Mouse (Mus musculus) mouse embryonic stem cell (cell line): Measurements from ENCODE around the gene Dtl.
"Not testable (repeated sequence)": the region's sequence is repeated elsewhere in the genome, so short reads cannot be mapped to it uniquely, and the experiment has no call there.

Experiments
- in situ Hi-C, 2 experiments: fragments of 300-500 bp; cut with MboI; formaldehyde crosslinking; loops; 1 replicate in 1 of 2; 3 replicates in 1 of 2; pipeline ENCODE4 v1.14.3; 2019 to 2020; ENCODE audit warnings: low sequenced_read_pairs in 2 of 2, low pct_unique_long_range_greater_than_20kb in 1 of 2, mixed read lengths in 1 of 2; ENCODE audit not compliant: unreplicated experiment in 1 of 2

Dtl gene

DNA sequence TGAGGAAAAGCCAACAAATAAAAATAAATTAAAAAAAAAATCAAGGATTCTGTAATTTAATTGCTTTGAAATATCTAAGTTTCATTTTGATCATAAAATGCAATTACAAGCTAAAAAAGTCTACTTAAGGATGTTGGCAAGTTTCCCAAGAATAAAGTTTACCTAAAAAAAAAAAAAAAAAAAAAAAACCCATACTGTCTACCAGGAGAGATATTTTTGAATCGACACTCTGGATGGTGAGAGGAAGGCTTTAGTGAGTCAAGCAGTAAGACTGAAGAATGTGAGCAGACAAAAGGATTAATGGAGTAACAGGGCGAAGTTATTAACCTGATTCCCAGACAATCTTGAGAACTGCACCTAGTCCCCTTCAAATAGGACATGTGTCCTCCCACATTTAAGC lies 35.0 kb downstream of the Dtl start:
- in situ Hi-C loops, result loop anchor here in 1 of 2 experiments (10.0 kb wide), 1 partner anchor 175 kb away; no protein-coding TSS in a partner anchor

DNA sequence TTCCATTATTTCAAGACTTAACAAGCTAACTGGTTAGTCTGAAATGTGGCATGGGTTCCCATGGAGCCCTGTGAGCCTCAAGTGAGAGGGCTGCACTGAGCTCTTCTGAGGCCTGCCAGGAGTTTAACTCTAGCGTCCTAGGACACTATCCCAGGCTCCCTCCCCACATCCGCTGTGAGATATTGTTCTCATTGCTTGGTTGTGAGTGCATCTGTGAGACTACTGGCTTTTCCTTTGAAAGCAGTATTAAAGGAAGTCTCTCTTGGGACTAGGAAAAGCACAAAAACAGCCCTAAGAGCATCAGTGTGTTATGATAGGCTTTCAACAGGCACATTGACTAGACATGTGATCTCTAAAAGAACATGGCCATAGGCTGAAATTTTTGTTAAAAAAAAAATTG lies 40.4 kb downstream of the Dtl start:
- in situ Hi-C loops, result no loop called here

DNA sequence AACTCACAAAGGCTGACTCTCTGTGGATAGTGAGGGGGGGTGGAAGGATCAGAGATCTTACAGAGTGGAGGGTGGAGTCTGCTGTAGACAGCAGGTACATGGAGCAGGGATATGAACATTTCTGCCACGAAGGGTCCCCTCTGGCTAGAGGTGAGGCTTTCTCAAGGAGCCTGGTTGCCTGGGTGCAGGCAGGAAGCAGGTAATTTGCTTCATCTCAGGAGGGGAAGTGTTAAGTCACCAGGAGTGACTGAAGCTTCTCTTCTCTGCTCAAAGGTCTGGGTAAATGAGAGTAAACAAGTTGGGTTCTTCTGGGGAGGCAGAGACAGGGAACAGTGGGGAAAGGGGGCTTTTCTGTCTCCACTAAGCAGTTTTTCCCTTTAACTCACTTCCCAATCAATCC lies 44.3 kb downstream of the Dtl start:
- in situ Hi-C loops, result no loop called here

DNA sequence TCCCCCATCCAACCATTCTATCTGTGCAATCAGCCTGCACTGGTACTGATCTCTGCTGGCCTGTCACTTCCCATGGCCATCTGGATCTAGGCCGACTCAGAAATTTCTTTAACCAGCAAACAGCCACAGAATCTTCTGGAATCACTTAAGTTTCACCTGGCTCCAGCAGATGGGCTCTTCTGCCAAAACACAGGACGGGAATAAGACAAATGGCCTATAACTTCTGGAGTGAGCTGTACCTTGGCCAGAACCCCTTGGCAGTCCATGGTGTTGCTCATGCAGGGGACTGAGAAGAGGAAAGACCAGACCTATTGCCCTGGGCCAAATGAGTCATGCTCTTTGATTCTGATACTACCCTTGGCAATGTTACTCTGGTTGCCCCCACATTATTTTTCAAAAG lies 45.9 kb downstream of the Dtl start:
- in situ Hi-C loops, result no loop called here

DNA sequence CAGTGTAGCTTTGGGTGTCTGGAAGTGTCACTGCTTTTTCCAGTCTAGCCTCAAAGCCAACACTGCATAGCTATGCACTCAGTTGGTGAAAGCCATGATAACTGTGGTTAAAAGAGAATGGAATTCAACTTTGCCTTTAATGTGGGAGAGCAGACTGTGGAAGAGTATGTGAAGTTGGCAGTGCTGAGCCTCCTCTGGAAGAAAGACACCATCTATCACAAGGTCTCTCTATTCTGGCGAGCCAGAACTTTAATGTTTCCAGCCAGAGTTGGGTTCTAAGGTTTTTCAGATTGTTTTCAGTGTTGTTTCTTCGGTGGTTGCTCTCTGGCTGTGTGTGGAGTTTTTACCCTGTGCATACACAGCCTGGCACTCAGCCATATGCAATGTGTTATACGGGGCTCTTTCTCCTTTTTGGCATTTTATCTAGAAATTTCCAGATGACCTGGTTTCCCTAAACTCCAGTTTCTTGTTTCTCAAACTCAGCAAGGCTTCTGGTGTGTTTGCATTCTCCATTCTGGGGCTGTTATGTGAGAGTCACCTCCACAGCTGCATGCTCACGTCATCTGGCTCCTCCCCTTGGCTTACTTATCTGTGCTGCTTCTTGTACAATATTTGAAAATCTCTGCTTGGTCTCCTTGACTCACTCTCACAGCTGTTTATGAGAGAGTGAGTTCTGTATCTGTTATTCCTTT lies 47.3 kb downstream of the Dtl start:
- in situ Hi-C loops, result no loop called here

DNA sequence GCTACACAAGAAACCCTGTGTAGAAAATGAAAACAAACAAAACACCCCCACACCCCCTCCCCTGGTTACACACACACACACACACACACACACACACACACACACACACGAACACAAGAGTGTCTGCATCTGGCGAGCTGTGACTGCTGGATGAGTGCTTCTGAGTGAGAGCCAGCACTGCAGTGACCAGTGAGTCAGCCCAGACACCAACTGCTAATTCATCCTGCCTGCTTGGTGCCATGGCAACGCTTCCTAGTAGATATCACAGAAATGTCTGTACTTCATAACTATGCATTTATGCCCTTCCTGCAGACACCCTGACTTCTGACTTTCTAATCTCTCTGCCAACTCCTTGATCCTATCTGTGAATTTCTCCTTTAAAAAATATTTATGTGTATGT lies 48.3 kb downstream of the Dtl start:
- in situ Hi-C loops, result no loop called here

DNA sequence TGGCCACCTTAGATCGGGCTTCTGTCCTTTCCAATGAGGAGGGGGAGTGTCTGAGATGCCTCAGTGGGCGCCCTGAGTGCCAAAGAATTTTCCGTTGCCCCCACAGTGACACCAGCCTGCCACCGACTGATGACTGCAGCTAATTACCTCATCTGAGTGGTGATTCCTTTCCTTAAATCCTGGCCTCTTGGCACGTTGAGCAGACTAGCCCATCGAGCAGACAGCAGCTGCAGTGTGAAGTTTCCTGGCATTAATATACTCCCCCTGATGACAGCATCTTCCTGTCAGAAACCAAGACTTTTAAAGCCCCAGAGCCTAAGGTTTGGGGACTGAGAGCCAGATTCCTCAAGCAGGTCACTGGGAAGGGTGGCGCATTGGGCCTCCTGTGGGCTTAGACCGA lies 53.9 kb downstream of the Dtl start:
- in situ Hi-C loops, result no loop called here

DNA sequence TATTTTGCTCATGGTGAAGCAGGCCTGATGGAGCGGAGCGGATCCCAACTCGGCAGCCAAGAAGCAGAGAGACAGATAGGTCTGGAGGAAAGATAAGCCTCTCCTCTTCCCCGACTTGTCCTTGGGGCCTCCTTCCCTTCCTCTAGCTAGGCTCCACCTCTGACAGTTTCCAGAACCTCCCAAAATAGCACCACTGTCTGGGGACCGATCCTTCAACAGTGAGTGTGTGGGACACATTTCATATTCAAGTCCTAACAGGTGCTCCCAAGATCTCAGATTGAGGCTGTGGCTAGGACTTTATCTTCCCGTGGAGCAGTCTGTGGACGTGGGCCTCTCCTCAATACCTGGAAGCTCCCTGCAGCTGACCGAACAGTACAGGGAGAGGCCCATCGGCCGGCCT lies 54.7 kb downstream of the Dtl start:
- in situ Hi-C loops, result no loop called here

DNA sequence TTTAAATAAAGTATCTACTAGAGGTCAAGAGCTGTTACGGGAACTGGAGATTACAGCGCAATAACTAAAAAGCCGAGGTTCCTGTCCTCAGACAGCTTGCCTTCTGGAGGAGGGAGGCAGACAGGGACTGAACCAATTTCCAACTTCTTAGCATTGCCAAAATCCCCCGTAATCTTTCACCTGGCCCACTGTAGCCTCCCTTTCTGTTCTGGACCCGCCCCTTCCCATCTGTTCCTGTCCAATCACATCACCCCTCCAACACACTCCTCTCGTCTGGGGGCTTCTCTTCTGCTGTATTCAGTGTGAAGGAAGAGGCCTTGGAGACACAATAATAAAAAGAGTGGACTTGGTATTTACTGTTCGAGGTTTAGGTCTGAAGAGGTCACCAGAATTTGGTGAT lies 55.1 kb downstream of the Dtl start:
- in situ Hi-C loops, result no loop called here

DNA sequence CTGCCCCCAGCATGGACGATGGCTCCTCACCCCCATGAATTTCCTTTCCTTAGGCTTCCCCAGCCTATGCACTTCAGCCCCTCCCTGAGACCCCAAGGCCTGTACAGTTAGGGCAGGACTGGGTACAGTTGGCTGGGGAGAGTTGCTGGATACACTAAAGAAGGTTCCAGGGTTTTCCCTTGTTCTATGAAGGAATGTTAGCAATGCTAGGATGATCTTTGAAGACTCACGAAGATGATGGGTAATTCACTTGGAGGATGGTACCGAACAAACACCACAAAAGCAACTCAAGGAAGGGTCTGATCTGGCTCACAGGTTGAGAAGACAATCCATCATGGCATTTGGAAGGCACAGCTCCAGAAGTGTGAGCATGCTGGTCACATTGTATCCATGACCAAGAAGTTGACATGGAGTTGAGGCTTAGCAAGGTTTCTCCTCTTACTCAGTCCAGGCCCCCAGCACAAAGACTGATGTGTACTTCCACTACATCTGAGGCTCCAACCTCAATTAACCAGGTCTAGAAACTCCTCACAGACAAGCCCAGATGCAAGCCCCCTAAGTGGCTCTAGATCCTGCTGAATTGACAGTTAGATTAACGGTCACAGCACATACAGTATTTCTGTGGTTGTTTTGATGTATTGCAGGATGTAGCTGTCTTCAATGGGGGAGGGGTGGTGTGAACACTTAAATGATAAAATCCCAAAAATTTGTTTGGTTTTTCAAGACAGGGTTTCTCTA lies 55.8 kb downstream of the Dtl start:
- in situ Hi-C loops, result no loop called here

DNA sequence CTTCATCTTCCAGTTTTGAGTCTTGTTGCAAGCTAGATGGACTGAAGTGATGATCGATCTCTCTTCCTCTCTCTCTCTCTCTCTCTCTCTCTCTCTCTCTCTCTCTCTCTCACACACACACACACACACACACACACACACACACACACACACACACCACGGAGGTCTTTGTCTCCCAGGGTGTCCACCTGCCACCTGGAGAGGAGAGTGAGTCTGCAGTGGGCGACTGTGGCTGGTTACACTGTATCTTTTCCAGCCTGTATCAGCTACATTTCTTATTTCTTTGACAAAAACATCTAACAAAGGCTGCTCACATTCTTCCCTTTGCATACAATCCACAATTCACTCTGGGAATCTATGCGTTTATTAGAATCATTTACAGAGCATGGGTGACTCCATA lies 56.4 kb downstream of the Dtl start:
- in situ Hi-C loops, result no loop called here

DNA sequence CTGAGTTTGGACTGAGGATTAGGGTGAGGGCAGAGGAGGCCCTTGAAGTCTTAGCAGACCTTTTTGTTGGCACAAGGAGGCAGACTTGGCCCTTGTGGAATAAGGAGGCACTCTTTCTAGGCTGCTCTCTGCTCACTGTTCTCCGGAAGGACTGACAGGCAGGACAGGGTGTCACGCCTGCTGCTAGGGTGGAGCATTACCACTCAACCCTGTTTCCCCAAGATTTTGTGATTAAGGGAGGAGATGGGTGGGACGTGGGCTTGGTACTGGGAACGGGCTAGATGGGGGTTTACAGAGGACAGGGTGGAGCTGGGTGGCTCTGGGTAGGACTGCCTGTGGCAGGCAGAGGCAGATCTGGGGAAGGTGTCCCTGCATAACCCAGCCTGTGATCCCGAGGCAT lies 57.4 kb downstream of the Dtl start:
- in situ Hi-C loops, result no loop called here

DNA sequence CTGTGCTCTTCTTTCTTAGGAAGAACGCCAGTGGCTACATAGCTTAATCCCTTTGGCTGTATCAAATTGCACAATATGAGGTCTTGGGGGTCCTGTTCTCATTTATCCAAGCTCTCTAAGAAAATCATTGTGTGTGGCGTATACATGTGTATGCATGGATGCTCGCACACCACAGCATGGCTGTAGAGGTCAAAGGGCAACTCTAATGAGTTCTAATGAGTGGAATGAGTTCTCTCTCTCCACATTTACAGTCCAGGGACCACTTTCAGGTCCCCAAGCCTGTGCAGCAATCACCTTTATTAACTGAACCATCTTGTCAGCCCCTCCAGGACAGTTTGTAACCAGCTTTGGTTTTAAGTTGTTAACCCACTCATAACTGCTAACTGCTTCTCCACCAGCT lies 58.3 kb downstream of the Dtl start:
- in situ Hi-C loops, result no loop called here

DNA sequence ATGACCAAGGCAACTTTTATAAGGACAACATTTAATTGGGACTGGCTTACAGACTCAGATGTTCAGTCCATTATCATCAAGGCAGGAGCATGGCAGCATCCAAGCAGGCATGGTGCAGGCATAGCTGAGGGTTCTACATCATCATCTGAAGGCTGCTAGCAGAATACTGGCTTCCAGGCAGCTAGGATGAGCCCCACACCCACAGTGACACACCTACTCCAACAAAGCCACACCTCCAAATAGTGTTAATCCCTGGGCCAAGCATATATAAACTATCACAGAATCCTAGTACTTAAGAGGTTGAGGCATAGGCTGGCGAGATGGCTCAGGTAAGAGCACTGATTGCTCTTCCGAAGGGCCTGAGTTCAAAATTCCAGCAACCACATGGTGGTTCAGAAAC lies 59.0 kb downstream of the Dtl start:
- in situ Hi-C loops, result not testable (repeated sequence)

DNA sequence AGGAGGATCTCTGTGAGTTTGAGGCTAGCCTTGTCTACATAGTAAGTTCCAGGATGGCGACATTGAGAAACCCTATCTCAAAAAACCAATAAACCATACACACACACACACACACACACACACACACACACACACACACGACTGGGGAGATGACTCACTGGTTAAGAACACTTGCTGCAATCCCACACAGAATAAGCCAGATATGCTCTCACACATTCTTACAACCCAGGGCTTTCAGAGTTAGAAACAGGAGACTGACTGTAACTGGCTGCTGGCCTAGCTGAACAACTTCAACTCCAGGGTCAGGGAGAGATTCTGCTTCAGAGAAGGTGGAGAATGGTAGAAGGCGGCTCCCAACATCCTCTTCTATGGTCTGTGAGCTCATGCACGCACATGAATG lies 62.1 kb downstream of the Dtl start:
- in situ Hi-C loops, result no loop called here

DNA sequence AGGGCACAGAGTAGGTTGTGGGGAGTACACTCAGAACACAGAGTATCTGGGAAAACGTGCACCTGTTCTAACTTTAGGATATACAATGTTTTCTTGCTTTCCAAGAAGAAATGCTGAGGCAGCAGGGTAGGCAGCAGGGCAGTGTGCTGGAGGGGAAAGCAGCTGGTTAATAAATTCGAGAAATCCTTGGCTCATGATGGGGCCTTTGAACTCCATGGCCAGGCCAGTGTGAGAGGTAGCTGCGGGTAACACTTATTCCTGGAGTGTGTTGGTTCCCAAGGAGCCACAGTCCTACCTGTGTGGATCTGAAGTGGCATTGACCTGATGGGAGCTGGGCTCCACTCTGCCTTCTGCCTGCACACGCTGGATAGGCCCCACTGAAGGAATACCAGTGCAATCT lies 63.0 kb downstream of the Dtl start:
- in situ Hi-C loops, result no loop called here

DNA sequence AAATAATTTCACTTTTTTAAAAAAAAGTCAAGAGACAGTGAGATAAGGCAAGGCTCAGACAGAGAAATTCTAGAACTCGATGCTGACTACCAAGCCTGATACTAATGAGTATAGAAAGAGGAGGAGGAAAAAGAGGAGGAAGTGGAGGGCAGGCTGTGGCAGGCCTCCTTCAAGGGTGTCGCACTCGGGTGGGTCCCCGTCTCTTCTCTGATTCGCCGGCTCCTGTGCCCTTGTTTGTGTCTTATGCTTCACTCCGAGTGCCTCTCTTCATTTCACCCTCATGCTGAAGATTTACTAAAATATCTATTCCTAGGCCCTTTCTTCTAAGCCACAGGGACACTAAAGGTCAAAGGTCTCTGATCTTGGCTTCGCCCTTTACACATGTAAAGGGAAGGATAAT lies 63.8 kb downstream of the Dtl start:
- in situ Hi-C loops, result no loop called here

DNA sequence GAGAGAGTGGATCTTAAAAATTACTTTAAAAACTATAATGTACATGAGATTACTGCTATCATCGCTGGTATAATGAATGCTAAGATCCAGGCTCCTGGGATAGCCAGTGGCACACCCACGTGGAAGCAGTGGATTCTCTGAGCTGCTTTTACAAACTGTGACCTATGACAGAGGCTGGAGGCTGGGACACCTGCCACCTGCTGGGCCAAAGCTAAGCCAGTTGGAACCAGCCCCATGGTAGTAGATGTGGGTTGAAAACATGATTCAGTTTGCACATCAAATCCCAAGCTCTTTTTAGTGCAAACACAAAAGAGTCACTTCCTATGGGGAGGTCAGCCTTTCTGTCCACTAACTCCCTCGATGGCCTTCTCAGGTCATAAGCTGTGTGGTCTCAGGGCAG lies 65.5 kb downstream of the Dtl start:
- in situ Hi-C loops, result no loop called here

DNA sequence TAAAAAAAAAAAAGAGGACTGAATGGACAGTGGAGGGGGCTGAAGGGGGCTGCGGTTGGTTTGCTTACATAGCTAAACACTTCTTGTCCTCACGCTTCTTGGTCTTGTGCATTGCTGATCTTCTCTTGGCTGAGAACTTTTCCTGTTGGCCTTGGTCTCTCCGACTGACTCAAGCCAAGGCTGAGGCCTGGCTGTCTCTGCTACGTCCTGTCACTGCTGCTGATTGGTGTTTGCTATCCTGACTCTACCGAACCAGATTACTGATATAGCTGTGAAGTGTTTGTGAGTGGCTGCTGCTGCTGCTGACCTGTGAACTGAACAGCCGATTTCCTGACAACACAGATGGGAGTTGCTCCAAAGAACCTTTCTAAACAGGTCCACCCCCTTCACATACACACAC lies 66.2 kb downstream of the Dtl start:
- in situ Hi-C loops, result no loop called here

DNA sequence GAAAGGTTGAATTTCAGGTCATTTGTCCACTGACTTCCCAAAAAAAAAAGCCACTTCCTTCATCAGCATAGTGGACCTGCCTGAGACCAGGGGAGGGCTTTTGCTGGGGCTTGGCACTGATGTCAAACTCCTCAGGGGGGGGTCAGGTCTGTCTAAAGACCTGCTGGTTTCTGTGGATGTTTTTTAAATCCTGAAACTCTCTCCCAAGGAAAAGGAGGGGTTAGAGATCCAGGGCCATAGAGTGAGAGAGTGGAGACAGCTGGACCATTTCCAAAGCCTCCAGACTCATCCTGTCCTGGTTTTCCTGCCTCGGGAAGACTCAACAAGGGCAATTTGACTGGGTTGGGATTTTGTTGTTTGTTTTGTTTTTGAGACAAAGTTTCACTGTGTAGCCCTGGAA lies 68.6 kb downstream of the Dtl start:
- in situ Hi-C loops, result no loop called here
